Mouse (Mus musculus) layer of hippocampus, adult 8-10 months (tissue): ENCODE data around the gene Iffo1. TPM values are rescaled to one million over a fixed set of nuclear protein-coding genes. Genes with fewer than 3 reads are reported as not detected.

Experiments used
- DNase-seq, 2 experiments: peaks; one replicate each; pipeline ENCODE4 v3.0.0; 2022; ENCODE audit warnings: low spot score in 2 of 2
- total RNA-seq, 4 experiments: library from RNA; stranded (reverse); gene quantifications; 2 replicates each; pipeline ENCODE4 v1.2.4; 2022

Gene Iffo1
- total RNA-seq = 10 to 100 TPM; 67.2 to 78.4 (median 74.4) TPM

DNA sequence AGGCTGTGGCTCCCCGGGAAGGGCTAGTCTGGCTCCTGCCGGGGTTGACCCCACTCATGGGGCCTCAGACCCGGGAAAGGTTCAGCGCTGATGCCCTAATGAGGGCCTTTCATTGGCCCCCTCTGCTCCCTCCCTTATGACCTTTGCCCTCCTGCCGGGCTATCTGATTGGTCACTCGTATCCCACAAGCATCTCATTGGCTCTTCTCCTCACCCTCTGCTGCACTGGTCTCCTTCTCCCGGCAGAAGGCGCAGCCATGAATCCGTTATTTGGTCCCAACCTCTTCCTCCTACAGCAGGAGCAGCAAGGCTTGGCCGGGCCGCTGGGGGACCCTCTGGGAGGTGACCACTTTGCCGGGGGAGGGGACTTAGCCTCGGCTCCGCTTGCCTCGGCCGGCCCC is at the start of gene Iffo1:
Iffo1 (plus strand) TSS at position 241 of the 400 bp plus-strand sequence.
- peak; percentile 93 to 96 for DNase-seq

- peak; percentile 93 to 94 for DNase-seq
Measured at GRCm38 (mm10) chr6:125095391-125096278, 49.4 kb upstream of the Iffo1 start, which contains the start of gene Chd4. Gene Chd4 (plus strand): TSS chr6:125095981.

DNA sequence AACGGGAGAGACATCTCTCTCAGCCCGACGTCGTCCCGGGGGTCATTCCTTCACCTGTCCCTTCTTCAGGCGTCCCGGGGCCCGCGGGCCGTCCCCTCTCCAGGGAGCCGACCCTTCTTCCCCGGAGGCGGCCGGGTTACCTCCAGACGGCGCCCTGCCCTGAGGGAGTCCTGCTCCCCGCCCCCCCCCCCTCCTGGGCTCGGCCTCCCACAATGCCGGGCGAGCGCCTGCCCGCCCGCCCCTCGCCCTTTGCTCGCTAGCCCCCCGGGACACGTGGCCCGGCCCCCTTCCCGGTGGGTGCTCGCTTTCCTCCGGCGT is 48.8 kb upstream of the Iffo1 start:
- DNase-seq = no peak

- no peak for DNase-seq
Measured at GRCm38 (mm10) chr6:125096597-125097345, 48.3 kb upstream of the Iffo1 start.

DNA sequence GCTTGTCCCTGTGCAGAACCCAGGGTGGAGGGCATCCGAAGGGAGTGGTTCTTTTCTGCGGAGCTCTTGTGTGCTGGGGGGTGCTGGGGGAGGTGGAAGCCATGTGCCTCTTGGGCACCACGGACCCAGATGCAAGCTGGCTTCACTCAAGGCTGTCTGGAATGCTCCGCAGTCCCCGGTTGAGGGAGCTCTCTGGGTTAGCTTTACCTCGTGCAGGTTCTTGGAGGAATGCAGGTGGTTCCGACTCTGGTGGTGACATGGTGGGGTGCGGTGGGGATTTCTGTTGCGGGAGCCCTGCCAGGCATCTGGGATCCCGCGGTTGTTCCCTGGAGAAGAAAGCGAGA is 47.7 kb upstream of the Iffo1 start:
- DNase-seq = peak in 1 of 2 experiments; percentile 39

DNA sequence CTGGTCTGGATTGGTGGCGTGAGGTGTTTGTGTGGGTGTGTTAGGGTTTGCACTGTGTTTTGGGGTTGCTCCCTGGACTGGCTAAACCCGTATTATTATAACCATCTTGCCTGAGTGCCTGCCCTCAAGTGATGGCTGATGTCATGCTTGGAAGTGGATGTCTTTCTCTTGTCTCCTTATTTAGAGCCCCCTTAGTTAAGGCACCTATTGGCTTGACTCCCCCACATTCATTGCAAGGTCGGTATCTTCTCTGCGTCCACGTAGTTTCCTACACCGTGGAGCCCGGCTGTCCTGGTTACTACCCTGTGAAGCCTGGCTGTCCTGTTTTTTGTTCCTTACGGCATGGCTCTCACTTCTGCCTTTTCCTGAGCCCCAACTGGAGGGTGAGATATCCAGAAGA is 47.1 kb upstream of the Iffo1 start:
- no peak for DNase-seq

- DNase-seq = no peak
Measured at GRCm38 (mm10) chr6:125098513-125098912, 46.5 kb upstream of the Iffo1 start.

GRCm38 (mm10) chr6:125099421-125099971 is 45.5 kb upstream of the Iffo1 start:
- DNase-seq = no peak

GRCm38 (mm10) chr6:125101444-125101843 is 43.6 kb upstream of the Iffo1 start:
- DNase-seq = no peak

GRCm38 (mm10) chr6:125104223-125104622 is 40.8 kb upstream of the Iffo1 start:
- no peak for DNase-seq

DNA sequence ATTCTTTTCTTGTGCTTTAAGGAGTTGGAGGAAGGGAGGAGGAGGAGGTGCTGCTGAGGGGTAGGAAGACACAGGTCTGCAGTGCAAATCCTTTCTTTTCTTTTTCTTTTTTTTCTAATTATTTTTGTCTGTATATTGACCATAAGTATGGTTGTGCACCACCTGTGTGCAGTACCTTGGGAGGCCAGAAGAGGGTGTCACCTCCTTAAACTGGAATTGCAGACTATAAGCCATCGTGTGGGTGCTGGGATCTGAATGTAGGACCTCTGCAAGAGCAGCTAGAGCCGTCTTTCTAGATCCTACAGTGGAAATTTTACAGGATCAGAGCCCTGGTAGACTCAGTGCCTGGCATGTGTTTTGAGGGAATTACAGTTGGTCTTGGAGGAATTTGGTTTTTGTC is 37.3 kb upstream of the Iffo1 start:
- no peak for DNase-seq

- DNase-seq = no peak
Measured at GRCm38 (mm10) chr6:125109371-125109770, 35.7 kb upstream of the Iffo1 start.

GRCm38 (mm10) chr6:125110927-125111326 is 34.1 kb upstream of the Iffo1 start:
- no peak for DNase-seq

DNA sequence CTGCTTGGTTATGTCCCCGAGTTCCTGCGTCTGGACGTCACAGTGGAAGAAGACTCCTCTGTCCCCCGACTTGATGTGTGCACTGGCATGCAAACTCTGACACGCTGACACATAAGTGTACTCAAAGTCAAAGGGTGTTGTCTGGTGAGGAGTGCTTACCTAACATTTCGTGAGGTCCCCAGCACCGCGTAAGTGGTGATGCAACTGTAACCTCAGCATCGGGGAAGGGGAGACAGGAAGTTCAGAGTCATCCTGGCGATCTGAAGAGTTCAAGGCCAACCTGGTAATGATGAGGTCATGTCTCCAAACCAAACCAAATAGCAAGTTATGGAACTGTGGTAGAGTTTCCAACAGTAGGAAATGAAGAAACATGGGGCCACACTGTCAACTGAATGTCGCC is 32.5 kb upstream of the Iffo1 start:
- DNase-seq = no peak

DNA sequence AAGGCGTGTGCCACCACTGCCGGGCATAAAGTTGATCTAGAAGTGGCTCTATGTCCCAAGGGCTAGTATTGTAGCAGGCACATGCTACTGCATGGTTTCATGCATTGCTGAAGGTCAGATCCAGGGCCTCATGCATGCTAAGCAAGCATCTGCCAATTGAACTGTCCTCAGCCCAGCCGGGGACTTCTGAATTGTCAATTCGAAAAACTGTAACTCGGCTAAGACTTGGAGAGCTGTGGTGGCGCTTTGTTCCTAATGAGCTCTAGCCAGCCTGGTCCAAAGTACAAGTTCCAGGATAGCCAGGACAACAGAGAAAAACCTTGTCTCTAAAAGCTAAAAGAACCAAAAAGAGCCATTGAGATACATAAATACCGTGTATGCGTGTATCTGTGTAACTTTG is 25.7 kb upstream of the Iffo1 start:
- no peak for DNase-seq

GRCm38 (mm10) chr6:125128724-125129123 is 16.3 kb upstream of the Iffo1 start:
- no peak for DNase-seq

- DNase-seq = no peak
Measured at GRCm38 (mm10) chr6:125129710-125130402, 15.2 kb upstream of the Iffo1 start.

GRCm38 (mm10) chr6:125131302-125132156 is 13.5 kb upstream of the Iffo1 start, which contains the start of gene Nop2:
Gene Nop2 (plus strand): TSS chr6:125131909.
- peak; percentile 64 to 77 for DNase-seq

DNA sequence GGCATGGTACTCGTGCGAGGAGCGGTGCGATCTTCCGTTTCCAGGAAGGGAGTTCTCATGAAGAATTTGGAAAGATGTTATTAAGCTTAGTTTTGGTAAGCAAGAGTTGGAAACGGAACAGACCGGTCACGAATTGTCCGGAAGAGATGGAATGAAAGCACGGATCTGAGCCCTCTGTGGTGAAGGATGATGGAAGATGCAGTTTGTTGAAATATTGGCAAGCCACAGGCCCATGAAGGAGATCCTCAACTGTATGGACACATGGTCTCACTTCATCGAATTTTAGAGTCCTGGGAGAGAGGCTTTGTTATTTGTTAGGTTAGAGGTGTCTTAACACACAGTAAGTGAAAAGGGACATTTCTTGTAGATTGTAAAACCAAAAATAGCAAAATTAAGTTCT is 12.6 kb upstream of the Iffo1 start:
- no peak for DNase-seq

DNA sequence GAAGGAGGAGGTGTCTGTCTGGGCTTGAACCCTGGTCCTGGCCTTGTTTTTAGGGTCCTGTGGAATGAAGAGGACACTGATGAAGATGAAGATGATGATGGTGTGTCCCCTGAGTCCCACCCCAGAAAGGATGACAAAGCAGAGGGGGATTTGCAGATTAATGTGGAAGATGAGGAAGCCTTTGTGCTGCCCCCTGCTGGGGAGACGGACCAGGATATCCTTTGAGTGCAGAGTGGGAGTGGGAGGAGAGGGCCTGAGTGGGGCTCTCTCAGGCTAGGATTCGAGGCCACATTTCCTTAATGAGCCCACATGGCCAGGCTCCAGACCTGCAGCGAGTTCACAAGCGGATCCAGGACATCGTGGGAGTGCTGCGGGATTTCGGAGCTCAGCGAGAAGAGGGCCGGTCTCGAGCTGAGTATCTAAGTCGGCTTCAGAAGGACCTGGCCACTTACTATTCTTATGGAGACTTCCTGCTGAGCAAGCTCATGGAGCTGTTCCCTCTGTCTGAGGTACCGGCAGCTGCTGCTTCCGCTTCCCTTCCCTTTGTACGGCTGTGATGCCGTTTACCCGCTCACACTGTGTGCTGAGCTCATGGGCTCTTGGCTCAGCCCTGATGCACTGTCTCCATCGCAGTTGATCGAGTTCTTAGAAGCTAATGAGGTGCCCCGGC is 7.9 kb upstream of the Iffo1 start:
- DNase-seq = no peak
